Mouse (Mus musculus): Measurements from ENCODE around the gene Auts2.

DNA sequence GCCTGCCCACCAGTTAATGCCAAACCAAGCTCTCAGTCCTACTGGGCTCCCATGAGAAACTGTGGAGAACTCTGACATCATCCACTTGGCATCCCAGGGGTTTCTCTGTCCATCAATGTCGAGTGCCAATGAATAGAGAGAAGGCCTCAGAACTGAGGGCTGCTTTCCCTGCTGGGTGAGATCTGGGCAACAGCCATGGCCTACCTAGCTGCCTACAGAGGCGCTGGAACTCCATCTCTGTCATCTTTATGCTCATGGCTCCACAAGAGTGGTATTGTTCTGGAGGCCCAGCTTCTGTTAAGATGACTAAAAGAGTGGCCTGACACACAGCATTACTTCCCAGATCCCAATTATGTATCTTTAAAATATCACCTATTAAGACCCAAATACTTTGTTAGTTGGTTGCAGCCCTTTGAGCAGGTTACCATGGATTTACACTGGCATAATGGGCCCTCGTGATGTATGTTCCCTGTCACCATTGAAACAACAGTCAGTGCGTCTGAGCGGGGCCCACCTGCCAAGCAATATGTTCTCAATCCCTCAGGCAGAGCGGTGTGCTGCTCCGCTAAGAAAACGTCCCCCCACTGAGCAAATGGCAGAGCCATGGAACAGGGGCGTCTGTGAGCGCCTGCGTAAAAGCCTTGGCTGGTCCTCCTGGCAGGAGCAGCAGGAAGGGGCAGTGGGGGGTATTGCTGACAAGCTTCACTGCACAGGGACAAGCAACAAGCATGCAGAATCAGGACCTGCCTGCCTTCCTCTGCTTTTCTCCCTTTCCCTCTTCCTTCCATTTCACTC, 718.8 kb downstream of the Auts2 start:
- no peak for TF ChIP-seq CTCF (IDR thresholded peaks at IDR 0.05; ENCODE audit: low read depth)
- no peak for TF ChIP-seq EP300 (IDR thresholded peaks at IDR 0.05; ENCODE audit: low read depth)
